Mouse (Mus musculus) layer of hippocampus, adult 8-10 months (tissue): ENCODE measurements around the gene Il16. TPM values are rescaled to one million over a fixed set of nuclear protein-coding genes. Genes with fewer than 3 reads are reported as not detected.

Experiments used
- DNase-seq, 2 experiments: peaks; one replicate each; pipeline ENCODE4 v3.0.0; 2022; ENCODE audit warnings: low spot score in 2 of 2
- total RNA-seq, 4 experiments: library from RNA; stranded (reverse); gene quantifications; 2 replicates each; pipeline ENCODE4 v1.2.4; 2022

Gene Il16
- total RNA-seq, 4 experiments from 2014 or later = 48.4 to 58.4 (median 54.1) TPM

DNA sequence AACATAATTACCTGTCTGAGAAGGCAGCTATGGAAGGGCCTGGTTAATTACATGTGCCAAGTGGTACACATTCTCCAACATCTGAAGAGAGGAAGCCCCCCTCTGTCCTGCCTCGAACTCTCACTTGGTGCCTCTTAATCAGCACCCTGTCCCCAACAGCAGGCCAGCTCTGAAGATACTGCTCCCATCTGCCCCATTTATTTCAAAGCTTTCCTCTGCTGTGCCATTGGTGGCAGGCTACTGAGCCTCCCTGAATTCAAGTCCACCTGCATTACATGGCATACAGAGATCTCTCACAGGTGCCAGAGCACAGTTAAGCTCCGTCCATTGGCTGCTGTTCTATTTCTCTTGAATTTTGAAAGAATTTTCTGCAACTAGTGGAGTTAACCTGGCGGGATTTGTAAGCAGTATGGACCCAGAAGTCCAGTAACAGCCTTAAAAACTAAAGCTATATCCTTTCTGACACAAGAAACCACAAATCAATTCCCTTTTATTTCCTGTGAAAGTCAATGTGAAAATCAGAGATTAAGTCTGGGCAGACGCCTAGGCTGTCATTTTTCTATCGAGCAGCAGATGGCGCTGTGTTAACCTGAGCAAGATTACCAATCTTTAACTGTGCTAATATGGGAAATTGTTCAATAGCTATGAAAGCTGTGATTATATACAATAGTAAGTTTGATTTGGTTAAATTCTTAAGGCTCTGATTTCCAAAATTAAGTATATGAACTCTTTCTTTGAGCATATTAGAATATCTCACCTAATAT lies 49.9 kb downstream of the Il16 start:
- DNase-seq = no peak

DNA sequence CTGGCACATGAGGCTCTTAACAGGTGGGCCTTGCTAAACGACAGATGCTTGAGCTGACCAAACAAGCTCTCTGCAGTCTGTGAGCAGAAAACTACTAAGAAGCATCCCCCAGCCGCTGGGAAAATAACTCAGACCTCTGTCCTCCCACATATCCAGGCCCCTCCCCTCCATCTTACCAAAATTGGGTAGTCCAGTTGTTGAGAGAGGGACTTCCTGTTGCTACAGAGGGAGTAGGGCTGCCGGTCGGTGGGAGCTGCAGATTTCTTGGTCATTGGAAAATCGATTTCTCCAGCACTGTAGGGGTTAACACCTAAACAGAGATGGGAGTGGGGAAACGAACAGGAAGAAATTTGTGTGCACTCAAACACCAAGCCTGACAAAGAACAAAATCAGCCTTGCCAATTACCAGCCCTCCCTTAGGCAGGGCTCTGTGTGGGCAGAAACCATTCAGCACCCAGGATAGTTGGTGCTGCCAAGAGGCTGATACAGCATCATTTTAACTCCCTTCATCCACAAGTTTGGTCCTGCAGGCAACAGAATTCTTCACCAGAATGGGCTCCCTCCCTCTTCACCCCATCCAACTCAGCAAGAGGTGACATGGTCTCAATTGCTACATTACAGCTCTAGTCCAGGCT lies 62.8 kb downstream of the Il16 start:
- peak; percentile 28 to 33 for DNase-seq

DNA sequence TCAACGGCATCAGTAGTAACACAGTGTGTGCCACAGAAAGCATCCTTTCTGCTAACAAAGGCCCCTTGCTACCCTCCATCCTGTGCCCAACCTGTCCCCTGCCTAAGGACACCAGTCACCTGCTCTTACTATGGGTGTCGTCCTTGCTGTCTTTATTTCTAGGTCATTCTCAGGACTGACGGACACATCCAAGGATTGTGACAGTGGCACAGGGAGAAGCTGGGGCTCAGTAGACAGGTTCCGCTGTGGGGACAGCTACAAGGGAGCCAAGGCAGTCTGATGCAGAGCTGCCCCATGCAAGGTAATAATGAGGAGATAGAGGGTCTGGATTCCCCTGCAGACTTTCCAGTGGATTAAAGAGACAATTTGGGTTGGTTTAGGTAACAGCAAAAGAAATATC lies 67.0 kb downstream of the Il16 start:
- DNase-seq = no peak

DNA sequence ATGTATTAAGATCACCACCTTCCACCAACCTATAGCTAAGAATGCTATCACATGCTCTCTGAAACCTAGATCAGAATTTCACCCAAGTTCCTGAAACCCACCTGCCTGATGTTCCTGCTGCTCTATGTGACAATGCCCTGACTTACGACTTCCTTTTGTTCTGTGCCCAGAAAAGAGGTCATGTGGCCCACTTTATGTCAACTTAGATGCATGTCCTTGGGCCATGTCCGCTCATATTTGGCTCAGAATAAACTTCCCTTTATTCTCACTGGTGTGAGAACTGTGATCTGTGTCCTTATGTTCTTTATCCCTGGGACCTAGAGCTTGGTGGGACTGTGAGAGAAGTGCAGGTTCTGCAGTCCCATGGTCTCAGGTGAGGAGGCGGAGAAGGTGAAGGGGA lies 68.2 kb downstream of the Il16 start:
- DNase-seq = no peak

DNA sequence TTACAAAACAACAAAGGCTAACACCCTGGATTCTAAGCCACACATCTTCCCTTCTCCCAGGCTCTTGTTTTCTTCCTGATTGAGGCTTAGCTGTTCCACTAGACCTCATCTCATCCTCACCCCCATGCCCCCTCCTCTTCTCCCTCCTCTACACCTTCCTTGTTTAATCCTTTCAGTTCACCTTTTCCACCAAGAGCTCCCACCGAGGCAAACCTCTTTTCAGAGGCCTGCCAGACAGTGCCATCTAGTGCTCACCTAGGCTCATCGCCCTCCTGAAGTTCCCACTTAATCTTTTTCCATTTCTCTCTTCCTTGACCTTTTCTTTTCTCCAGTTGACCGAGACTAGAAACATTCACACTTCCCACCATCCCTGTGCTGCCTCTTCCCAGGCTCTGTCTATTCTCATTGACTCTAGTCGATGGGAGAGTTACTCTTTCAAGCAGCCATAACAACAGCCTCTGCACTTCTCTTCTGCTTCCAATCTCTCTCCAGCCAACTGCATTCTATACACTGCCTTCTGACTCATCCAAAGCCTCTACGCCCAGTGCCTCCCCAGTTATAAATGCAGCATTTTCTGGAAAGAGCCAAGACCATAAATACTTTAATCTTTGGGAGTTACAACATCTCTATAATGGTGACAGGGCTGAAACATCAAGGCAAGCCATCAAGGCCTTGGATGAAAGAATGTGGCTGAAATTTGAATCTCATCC lies 69.8 kb downstream of the Il16 start:
- no peak for DNase-seq

DNA sequence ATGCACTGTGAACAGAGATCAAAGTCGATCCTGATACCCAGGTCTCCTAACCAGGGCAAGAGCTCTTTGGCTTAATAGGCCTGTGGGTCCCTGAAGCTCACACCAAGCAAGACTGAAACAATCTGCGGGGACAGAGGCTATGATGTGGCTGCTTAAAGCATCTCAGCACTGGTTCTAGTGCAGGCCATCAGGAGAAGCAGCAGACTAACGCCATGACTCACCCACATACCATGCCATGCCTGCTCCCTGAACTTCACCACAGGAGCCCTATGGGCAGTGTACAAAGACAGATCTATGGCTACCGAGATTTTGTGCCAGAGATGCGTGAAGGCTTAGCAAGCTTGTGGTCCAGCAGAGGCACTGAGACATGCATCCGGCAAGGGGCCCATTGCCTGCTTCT lies 74.0 kb downstream of the Il16 start:
- DNase-seq = peak in 1 of 2 experiments; percentile 0

DNA sequence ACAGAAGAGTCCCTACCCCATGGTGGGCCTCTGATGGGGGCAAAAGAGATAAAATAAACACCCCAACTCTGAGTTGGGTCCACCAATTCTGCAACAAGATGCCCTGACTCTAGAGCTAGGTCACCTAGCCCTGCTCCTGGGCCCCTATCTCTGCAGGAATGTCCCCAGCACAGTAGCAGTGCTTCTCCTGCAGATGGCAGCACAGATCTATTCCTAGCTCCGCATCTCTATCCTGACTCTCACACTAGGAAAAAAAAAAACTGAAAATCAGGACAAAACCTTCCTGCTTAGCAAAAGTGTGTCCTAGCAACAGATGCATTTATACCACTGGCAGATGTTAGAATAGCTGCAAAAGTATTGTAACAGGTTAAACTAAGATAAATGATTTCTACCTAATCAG lies 76.8 kb downstream of the Il16 start:
- DNase-seq = peak in 1 of 2 experiments; percentile 54

DNA sequence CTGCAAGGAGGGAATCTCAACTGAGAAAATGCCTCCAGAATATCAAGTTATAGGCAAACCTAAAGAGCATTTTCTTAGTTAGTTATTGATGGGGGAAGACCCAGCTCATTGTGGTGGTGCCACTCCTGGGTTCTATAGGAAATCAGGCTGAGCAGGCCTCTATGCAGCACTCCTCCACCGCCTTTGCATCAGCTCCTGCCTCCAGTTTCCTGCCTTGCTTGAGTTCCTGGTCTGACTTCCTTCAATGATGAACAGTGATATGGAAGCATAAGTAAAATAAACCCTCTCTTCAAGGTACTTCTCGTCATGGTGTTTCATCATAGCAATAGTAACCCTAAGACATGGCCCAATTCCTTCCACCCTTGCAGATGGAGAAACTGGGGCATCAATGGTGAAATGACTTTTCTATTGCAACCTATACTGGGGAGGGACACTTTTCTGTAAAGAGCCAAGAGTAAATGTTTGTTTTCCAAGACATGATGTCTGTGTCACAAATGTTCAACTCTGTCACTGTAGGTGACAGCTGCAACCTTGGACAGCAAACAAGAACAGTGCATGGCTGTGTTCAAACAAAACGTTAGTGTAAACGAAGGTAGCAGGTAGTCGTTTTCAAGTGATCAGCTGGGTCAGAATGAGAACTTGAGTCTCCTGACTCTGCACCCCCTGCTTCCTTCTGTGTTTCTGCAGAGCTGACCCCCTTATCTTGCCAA lies 77.4 kb downstream of the Il16 start:
- peak in 1 of 2 experiments; percentile 1 for DNase-seq

DNA sequence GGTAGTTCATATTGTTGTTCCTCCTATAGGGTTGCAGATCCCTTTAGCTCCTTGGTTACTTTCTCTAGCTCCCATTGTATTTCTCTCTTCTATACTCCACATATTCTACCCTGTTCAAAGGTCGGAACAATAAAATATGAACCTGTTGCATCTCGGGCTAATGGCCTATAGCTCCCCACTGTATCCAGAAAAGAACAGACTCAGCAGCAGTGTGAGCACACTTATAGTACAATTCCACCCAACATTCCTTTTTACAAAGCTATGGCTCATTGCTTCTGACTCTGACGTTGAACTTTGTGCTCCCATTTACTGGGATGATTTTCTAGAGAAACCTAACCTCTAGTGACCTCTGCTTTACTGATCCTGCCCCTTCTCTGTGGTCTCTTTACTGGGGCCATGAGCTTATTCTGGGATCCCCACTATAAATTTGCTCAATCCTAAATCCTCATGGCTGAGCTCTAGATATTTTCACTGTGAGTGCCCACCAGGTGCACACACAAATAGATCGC lies 79.4 kb downstream of the Il16 start:
- no peak for DNase-seq

DNA sequence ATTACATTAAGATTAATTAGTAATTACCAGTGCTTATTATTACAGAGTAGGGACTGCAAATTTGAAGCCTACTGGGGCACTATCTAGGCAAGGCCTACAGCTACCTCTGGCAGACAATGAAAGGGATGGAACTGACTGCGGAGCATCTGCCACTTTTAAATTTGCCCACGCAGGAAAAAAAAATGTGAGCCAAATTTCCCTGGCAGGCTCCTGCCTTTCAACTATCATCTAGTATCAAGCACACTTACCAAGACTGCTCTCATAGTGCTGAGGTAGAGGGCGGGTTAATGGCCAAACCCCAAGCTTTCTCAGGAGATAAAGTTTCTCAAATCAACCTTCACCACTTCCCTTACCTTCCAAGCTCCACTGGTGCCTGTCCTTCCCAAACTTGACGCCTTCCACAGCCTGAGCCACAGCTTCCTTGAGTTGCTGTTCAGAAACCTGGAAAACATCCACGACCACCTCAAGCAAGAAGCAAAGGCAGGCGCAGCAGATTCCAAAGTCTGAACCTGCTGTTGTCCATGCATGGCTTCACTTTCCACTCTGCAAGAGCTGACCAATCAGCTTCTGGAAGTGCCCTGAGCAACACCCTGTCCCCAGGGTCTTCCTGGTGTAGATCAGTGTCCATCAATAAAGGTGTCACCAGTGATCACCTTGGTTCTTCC lies 82.7 kb downstream of the Il16 start:
- peak; percentile 51 to 59 for DNase-seq

DNA sequence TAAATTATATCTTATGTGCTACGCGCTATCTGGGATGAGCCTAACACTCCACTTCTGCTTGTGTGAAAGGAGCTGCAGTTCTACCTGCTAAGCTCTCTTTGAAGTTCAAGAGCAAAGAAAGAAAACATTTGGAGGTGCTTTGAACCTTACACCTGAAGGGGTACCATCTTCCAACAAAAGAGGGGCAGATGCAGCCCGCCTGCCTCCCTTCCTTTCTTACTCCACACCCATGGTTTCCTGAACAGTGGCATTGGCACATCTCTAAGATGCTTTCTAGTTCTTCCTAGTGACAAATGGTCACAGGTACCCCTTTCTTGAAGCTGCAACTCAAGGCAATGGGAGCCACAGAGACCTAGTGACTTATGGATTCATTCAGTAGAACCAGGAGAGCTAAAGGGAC lies 83.8 kb downstream of the Il16 start:
- no peak for DNase-seq

DNA sequence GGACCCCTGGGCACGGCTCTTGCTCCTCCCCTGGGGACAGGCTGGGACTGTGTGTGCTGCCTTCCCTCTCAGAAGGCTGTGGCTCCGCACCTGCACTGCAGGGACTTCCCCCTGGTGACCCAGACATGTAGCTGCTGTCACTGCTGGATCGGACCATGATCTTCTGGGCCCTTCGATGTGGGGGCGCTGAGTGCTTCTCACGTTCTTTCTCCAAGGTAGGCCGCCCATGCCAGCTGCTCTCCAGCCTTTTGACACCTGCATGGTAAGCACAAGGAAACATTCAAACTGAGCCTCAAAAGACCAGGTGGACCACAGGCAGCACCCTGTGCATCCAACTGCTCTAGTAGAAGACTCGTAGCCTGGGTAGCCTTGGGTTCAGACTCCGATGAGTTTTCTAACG lies 84.5 kb downstream of the Il16 start:
- DNase-seq = no peak

DNA sequence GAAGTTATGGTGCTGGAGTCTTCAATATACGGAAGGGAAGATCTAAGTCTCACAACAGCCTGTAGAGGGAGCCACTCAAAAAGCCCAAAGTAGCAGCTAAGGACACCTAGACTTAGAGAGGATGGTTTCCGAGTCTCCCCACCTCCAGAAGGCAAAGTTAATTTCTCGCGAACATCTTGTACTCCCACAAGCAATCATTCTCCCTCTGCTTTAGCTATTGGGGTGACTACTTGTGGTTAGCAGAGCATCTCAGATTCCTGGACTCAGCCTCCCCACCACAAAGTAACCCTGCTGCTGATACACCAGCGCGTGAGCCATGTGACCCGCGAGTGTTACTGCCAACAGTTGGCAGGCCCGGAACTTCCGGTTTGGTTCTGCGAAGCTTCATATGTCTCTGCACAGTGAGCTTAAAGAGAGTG lies 85.2 kb downstream of the Il16 start:
- no peak for DNase-seq

DNA sequence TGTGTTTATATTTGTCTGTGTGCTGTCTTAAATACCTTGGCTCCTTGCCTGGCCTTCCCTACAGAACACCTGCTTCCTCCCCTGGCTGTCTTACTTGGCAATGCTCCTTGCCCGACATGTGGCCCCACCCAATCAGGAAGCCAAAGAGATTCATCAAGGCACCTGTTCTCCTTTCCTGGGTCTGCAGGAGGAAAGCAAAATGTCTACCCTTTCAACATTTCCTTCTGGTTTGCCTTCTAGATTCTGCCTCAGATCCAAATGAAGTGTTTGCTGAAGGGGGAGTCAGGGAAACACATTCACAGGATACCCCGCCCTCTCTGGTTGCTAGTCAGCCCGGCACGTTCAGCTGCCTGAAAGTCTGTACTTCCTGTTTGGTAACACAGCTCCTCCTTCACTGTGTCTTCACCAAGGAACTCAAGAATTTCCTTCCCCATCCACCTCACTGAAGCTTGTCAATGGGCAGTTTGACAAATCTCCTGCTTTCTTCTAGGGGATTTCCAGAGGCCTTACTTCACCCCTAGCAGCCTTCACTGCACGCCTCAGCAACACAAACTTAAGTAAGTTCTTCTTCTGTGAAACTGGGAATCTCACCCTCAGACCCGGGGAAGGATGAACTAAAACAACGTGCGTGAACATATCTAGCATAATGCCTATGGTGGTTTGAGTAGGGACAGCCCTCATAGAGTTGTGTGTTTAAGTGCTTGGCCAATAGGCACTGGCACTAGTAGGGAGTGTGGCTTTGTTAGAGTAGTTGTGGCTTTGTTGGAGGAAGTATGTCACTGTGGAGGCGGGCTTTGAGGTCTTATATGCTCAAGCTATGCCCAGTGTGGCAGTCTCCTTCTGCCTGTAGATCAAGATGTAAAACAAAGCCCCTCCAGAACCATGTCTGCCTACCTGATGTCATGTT lies 86.1 kb downstream of the Il16 start:
- DNase-seq = no peak

DNA sequence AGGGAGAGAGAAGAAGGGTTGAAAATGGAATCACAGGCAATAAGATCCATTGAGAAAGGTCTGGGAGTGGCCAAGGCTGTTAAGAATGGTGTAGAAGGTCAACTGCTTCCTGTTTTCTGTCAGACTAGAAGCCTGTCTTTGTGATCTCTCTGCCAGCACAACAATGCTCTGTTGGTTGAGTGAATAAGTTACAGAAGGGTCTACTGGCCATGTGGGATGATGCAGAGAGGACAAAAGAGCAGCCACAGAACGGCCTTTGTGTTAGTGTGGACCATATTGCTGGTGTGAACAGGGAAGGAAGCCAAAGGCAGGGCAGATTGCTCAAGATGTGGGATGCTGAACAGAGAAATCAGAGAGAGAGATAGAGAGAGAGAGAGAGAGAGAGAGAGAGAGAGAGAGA lies 86.8 kb downstream of the Il16 start:
- DNase-seq = no peak

DNA sequence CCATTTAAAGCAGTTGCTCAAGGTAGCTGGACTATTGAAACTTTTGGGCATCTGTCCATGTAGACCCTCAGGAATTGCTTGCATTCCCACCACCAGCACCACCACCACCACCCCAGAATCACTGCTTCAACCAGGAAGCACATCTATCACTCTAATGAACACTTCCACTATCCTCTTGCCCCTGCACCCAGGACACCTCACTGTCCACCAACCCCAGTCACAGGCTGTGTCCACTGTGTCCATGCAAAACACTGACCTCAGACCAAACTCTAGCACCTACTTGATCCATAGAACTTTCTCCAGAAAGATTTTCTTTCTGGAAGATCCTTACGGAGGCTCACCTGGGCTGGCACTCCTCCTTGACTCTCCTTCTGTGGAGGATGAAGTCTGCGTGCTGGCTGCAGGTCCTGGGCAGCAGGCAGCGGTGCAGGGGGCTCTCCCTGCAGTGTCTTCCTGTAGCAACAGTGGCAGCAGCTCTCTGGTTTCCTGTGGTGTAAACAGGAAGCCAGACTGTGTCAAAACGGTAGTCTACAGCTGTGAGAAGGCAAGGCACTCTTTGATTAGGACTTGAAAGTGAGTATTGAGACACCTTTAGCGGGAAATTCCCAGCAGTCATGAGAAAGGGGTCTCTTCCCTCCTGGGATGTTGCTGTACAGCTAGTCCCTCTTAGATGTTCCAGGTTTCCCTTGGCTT lies 90.4 kb downstream of the Il16 start:
- no peak for DNase-seq

DNA sequence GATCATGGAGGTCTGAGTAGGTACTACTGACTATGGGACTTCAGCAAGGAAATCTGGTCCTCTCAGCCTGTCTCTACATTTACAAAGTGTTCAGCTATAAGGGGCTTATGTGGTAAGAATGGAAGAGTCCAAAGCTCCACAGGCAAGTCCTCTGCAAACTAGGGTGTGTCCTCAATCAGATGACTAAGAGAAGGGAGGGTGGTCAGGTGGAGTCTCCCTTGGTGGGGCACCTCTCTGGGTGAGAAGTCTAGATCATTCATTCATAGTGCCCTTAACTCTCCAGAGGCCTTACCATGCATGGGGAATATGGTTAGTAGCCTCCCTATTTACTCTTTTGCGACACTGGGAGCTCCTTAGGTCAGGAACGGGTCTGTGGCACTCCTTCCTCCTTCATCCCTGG lies 91.3 kb downstream of the Il16 start:
- no peak for DNase-seq

DNA sequence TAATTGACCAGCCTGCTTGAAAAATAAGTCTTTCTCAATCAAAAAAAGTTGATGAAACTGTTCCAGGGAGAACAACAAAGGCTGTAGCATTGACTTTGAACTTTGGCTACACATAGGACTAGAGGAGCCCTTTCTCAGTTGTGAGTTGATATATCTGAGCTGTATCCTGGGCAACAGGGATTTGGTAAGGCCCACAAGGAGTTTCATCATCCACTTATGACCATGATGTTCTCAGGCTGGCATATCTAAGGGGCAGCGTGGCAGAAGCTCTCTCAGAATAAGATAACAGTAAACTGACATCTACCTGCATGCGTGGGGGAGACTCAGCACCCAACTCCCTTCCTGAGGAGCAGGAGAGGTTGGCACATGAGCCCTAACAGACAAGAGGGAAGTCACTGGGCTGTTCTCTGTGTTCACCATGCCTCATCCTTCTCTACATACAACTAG lies 91.9 kb downstream of the Il16 start:
- no peak for DNase-seq

DNA sequence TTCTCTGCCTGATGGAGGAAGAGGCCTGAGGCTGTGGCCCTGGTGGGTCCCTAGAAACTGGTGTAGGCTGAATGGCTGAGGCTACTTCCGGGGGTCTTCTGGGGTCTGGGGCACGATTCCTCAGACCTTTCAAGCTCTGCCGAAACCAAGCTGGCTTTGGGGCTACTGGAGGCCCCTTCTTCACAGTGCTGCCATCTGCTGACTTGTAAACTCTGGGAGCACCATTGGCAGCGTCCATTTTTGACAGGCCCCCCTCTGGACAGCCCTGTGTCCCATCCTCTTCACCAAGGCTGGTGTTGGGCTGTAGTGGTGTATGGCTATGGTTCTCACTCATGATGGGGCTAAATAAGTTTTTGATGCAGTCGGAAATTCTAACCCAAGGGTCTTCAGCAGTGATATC lies 93.0 kb downstream of the Il16 start:
- no peak for DNase-seq
